Mouse (Mus musculus) intestine, embryonic 16.5 days (tissue): Measurements from ENCODE around the gene Mef2d. TPM values are rescaled to one million over a fixed set of nuclear protein-coding genes. Genes with fewer than 3 reads are reported as not detected.

Source experiments
- ATAC-seq: fragments of 200-750 bp; cut with Nextera tagmentation; 2 replicates; pipeline ENCODE4 v1.8.0; 2017; ENCODE audit warnings: moderate TSS enrichment, moderate library complexity
- H3K27ac ChIP-seq: fragments of 300-500 bp; sonication (generic); 2 replicates; pipeline ENCODE4 v1.5.1; 2014; ENCODE audit warnings: mild to moderate bottlenecking, low read length
- H3K27me3 ChIP-seq: fragments of 300-500 bp; sonication (generic); replicated peaks from 2 replicates; pipeline ENCODE4 v1.6.1; 2014; ENCODE audit warnings: low read length, control low read depth, mixed read lengths; ENCODE audit not compliant: control insufficient read depth, insufficient read depth
- H3K36me3 ChIP-seq: fragments of 300-500 bp; sonication (generic); 2 replicates; pipeline ENCODE4 v1.6.1; 2014; ENCODE audit warnings: low read length, control low read depth; ENCODE audit not compliant: control insufficient read depth, insufficient read depth
- H3K4me1 ChIP-seq: fragments of 300-500 bp; sonication (generic); 2 replicates; pipeline ENCODE4 v1.6.1; 2014; ENCODE audit warnings: low read length, control low read depth, mixed read lengths; ENCODE audit not compliant: control insufficient read depth, insufficient read depth
- H3K4me2 ChIP-seq: fragments of 300-500 bp; sonication (generic); 2 replicates; pipeline ENCODE4 v1.6.1; 2014; ENCODE audit warnings: low read depth, low read length, control low read depth
- H3K4me3 ChIP-seq: fragments of 300-500 bp; sonication (generic); 2 replicates; pipeline ENCODE4 v1.5.1; 2014; ENCODE audit warnings: mild to moderate bottlenecking, low read length
- H3K9ac ChIP-seq: fragments of 300-500 bp; sonication (generic); 2 replicates; pipeline ENCODE4 v1.6.1; 2014; ENCODE audit warnings: low read depth, low read length
- H3K9me3 ChIP-seq: fragments of 300-500 bp; sonication (generic); 2 replicates; pipeline ENCODE4 v1.6.1; 2016; ENCODE audit warnings: low read length, control low read depth; ENCODE audit not compliant: control insufficient read depth
- WGBS: fragments of 180-500 bp; shearing (Covaris S2); extraction: QIAGEN DNeasy Blood & Tissue Kit; methylation state at CpG from one replicate; pipeline ENCODE4 v1.1.7; 2014; 5-methylcytosine and 5-hydroxymethylcytosine counted together
- polyA plus RNA-seq: library from polyadenylated mRNA; unstranded; fragments of >200 nt; fragmentation: Nextera tagmentation; extraction: Ambion mirVana; gene quantifications from 2 replicates; pipeline ENCODE4 v1.2.1, GENCODE M21; 2015

The Mef2d gene
- polyA plus RNA-seq, 1 experiment from 2014 or later = 13.7 TPM

DNA sequence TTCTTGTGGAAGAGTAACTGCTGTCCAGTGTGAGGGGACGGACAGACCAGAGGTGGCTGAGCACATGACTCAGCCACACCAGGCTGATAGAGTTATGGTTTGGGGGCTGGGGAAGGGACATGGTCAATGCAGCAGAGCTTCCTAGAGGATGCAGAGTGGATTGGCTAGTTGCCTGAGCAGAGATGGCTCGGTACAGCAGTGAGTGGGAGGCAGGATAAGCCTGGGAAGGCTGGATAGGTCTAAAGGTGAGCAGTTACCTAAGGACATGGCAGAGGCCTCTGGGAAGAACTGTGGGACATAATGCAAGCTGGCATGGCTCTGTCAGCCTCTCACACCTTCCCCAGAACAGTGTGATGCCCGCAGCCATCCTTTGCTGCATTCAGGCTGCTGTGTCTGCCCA, 21.7 kb downstream of the Mef2d start:
- no peaks in the 10 kb centered on the region for H3K27me3 ChIP-seq
- ATAC-seq = no peak
- H3K4me1 ChIP-seq = no peaks in the 10 kb centered on the region
- no peak overlapping the region for H3K4me2 ChIP-seq
- H3K36me3 ChIP-seq = peaks cover 23% of the 10 kb centered on the region
- no peak overlapping the region for H3K4me3 ChIP-seq
- no peaks in the 10 kb centered on the region for H3K9me3 ChIP-seq
- 82% methylated on average over 3 of the region's 3 CpGs for WGBS
- no peak overlapping the region for H3K9ac ChIP-seq
- H3K27ac ChIP-seq = no peak overlapping the region

DNA sequence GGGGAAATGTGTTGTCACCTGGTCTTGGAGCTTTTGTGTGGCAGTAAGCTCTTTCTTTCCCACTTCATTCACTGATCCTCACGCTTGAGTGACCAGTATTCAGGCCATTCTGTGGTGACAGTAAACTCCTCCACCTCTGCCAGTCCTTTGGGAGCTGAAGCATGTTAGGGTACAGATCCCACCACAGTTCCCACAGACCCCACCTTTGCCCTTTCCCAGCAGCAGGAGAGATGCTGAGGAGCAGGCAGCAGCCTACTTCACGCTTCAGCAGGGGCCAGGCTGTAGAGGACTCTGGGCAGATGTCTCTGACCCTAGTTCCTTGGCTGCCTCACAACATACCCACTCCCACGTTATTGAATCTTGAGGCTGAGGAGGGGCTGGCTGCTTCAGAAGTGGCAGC, 22.1 kb downstream of the Mef2d start:
- ATAC-seq = no peak
- no peak overlapping the region for H3K9ac ChIP-seq
- no peak overlapping the region for H3K27ac ChIP-seq
- no peaks in the 10 kb centered on the region for H3K4me1 ChIP-seq
- no peaks in the 10 kb centered on the region for H3K27me3 ChIP-seq
- peaks cover 24% of the 10 kb centered on the region for H3K36me3 ChIP-seq
- H3K4me2 ChIP-seq = no peak overlapping the region
- no peaks in the 10 kb centered on the region for H3K9me3 ChIP-seq
- WGBS = 86% methylated on average over 3 of the region's 3 CpGs
- no peak overlapping the region for H3K4me3 ChIP-seq

DNA sequence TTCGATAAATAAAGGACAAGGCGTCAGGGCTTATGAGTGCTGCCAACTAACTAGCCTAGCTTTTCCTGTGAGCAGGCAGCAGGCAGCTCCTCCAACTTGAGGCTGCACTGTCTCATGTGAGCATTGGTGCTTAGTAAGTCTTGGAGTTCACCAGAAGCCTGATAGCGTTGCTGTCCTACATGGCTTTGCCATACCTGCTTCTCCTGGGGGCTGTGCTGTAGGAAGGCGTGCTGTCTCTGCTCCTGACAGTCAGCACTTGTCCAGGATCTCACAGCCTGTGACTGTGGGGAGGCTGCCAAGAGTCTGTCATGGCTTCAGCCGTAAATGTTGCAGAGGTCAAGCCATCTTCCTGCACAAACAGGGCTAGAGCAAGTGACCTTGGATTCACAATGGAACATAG, 23.9 kb downstream of the Mef2d start:
- Histone ChIP-seq H3K9ac (no peak overlapping the region), H3K36me3 (peaks cover 35% of the 10 kb centered on the region), H3K4me1 (no peaks in the 10 kb centered on the region), H3K4me2 (no peak overlapping the region), H3K9me3 (no peaks in the 10 kb centered on the region), H3K27ac (no peak overlapping the region), H3K27me3 (no peaks in the 10 kb centered on the region), H3K4me3 (no peak overlapping the region)
- 81% methylated on average over 5 of the region's 5 CpGs for WGBS
- no peak for ATAC-seq

DNA sequence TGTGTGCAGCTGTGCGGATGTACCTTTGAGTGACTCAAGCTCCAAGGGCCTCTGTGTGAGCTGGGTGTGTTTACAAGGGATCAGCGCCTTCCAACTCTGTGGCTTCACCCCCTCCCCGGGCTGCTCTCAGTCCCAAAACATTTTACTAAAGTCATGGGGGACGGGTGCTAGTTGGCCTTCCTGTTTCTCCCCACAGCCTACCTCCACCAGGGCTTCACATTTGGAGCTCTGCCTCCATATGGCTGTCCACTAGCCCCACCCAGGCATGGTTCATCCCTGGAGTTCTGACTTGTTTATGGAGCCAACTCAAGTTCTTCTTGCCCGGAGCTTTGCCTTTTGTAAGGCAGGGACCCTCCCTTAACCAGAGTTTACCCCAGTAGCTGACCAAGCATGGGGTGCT, 28.2 kb downstream of the Mef2d start:
- no peak for ATAC-seq
- no peaks in the 10 kb centered on the region for H3K27me3 ChIP-seq
- peaks cover 34% of the 10 kb centered on the region for H3K36me3 ChIP-seq
- WGBS = 80% methylated on average over 5 of the region's 5 CpGs
- no peak overlapping the region for H3K9ac ChIP-seq
- no peaks in the 10 kb centered on the region for H3K9me3 ChIP-seq
- no peak overlapping the region for H3K27ac ChIP-seq
- H3K4me2 ChIP-seq = no peak overlapping the region
- H3K4me3 ChIP-seq = no peak overlapping the region
- H3K4me1 ChIP-seq = 0 out of 2 replicates have a peak, but pooled peaks cover 2% of the 10 kb centered on the region

GRCm38 (mm10) chr3:88172440-88172839, 30.3 kb downstream of the Mef2d start:
- Histone ChIP-seq H3K4me2 (no peak overlapping the region), H3K27ac (no peak overlapping the region), H3K27me3 (no peaks in the 10 kb centered on the region), H3K4me3 (no peak overlapping the region), H3K9me3 (no peaks in the 10 kb centered on the region), H3K36me3 (peaks cover 28% of the 10 kb centered on the region), H3K4me1 (peaks cover 5% of the 10 kb centered on the region; the same call in 1 of the 2 replicates), H3K9ac (no peak overlapping the region)
- no peak for ATAC-seq
- WGBS = 88% methylated on average over 3 of the region's 3 CpGs

DNA sequence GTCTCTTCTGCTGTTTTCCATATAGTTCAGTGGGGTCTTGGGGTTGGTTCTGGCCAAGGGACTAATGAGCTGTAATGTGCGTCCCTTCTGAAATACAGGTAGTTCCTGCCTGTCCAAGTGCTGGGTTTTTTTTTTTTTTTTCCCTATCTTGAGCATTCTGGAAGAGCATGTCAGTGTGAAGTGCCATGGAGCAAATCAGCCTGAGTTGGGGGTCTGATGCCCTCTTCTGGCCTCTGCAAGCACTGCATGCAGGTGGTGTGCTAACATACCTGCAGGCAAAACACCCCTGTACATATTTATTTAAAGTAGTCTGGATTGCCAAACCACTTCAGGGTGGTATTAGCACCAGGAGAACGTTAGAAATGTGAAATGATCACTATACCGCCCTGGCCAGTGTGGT, 31.2 kb downstream of the Mef2d start:
- Histone ChIP-seq H3K4me3 (no peak overlapping the region), H3K4me2 (no peak overlapping the region), H3K4me1 (peaks cover 5% of the 10 kb centered on the region; the same call in 1 of the 2 replicates), H3K27ac (no peak overlapping the region), H3K27me3 (no peaks in the 10 kb centered on the region), H3K36me3 (peaks cover 21% of the 10 kb centered on the region), H3K9ac (no peak overlapping the region), H3K9me3 (no peaks in the 10 kb centered on the region)
- WGBS = 48% methylated on average over 3 of the region's 3 CpGs
- no peak for ATAC-seq

DNA sequence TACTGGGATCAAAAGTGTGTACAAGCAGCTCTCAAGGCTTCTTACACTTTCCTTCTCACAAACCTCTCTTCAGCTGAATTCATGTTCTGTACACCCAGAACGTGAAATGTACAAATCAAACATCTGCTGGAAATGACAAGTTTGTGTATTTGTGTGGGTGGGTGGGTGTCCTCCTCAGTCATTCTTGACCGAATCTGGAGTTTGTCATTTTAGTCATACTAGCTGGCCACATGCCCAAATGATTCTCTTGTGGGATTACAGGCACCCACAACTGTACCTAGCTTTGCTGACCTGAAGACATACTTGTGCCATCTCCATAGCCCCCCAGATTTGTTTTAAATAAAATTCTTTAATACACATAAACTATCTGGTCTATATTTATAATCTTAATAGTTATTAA, 32.7 kb downstream of the Mef2d start:
- no peaks in the 10 kb centered on the region for H3K27me3 ChIP-seq
- 50% methylated on average over 2 of the region's 2 CpGs for WGBS
- H3K9ac ChIP-seq = no peak overlapping the region
- ATAC-seq = no peak
- no peaks in the 10 kb centered on the region for H3K9me3 ChIP-seq
- H3K4me2 ChIP-seq = no peak overlapping the region
- H3K36me3 ChIP-seq = peaks cover 16% of the 10 kb centered on the region
- no peak overlapping the region for H3K27ac ChIP-seq
- H3K4me1 ChIP-seq = peaks cover 5% of the 10 kb centered on the region; the same call in 1 of the 2 replicates
- no peak overlapping the region for H3K4me3 ChIP-seq

DNA sequence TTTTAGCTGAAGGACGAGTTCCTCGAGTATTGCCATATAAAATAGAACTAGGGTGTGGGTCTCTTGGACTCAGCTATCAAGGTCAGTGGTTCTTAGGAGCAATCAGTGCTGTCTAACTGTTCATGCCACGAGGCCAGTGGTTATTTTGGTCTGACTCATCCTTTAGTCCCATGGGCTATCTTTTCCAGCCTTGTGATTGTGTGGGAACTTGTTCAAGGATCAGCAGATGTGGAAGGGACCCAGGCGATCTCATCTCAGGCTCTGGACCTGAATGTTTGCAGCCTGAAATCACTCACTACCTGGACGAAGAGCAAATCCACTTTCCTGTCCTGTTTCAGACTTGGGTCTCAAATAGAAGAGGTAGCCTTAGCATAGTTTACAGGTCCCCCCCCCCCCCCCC, 34.9 kb downstream of the Mef2d start:
- 0 out of 2 replicates have a peak, but pooled peaks have one; percentile 0 for ATAC-seq
- WGBS = 61% methylated on average over 5 of the region's 5 CpGs
- H3K9ac ChIP-seq = peak overlapping the region; percentile 64

GRCm38 (mm10) chr3:88177562-88178345, 35.6 kb downstream of the Mef2d start:
- Histone ChIP-seq H3K4me2 (peak overlapping the region; percentile 66), H3K4me3 (peak overlapping the region; percentile 47), H3K36me3 (peaks cover 2% of the 10 kb centered on the region), H3K27me3 (no peaks in the 10 kb centered on the region), H3K9ac (peak overlapping the region; percentile 64), H3K9me3 (no peaks in the 10 kb centered on the region), H3K27ac (peak overlapping the region; percentile 89), H3K4me1 (peaks cover 5% of the 10 kb centered on the region; the same call in 1 of the 2 replicates)
- ATAC-seq = peak; percentile 100
- under 1% methylated on average over 49 of the region's 49 CpGs for WGBS

More for the DNA sequence above, 34.9 kb downstream of the Mef2d start:
- Histone ChIP-seq H3K4me2 (peak overlapping the region; percentile 66), H3K36me3 (peaks cover 6% of the 10 kb centered on the region), H3K9me3 (no peaks in the 10 kb centered on the region), H3K27me3 (no peaks in the 10 kb centered on the region), H3K4me3 (peak overlapping the region; percentile 47), H3K4me1 (peaks cover 5% of the 10 kb centered on the region; the same call in 1 of the 2 replicates), H3K27ac (peak overlapping the region; percentile 89)
